Mouse (Mus musculus) heart, postnatal 25 days (tissue): ENCODE measurements around the gene Ppm1h. TPM values are rescaled to one million over a fixed set of nuclear protein-coding genes. Genes with fewer than 3 reads are reported as not detected.
"Not testable (repeated sequence)": the region's sequence is repeated elsewhere in the genome, so short reads cannot be mapped to it uniquely, and the experiment has no call there.

Source experiments
- DNase-seq: peaks from one replicate; pipeline ENCODE4 v3.0.0; 2022; ENCODE audit warnings: low spot score
- intact Hi-C: fragments of 180-260 bp; cut with DNase I; formaldehyde crosslinking; loops from one replicate; pipeline ENCODE4 v1.15.1; 2025
- total RNA-seq, 2 experiments: library from RNA; stranded (reverse); gene quantifications; 2 replicates each; pipeline ENCODE4 v1.2.3; 2021

Gene Ppm1h
- total RNA-seq, 2 experiments from 2014 or later: 6.8 to 7.3 TPM

DNA sequence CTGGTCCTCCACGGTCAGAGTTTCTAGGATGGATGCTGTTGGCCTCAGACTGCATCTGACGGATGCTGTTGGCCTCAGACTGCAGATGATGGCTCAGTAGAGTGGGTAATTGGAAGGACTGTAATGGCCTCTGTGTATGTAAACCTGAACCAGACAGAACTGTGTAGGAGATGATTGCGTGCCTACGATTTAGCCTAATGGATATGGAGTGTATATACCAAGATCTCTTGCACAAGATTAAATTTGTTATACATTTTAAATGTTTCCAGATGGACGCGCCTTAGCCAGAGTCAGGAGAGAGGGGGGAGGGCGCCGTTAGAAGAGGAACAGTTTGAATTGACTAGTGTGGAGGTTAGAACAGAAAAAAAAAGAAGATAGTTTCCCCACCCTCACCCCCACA is 233.1 kb downstream of the Ppm1h start:
- intact Hi-C loops: loop anchor here (5.0 kb wide), 1 partner anchor 76 kb away; no protein-coding TSS in a partner anchor
- DNase-seq: no peak

DNA sequence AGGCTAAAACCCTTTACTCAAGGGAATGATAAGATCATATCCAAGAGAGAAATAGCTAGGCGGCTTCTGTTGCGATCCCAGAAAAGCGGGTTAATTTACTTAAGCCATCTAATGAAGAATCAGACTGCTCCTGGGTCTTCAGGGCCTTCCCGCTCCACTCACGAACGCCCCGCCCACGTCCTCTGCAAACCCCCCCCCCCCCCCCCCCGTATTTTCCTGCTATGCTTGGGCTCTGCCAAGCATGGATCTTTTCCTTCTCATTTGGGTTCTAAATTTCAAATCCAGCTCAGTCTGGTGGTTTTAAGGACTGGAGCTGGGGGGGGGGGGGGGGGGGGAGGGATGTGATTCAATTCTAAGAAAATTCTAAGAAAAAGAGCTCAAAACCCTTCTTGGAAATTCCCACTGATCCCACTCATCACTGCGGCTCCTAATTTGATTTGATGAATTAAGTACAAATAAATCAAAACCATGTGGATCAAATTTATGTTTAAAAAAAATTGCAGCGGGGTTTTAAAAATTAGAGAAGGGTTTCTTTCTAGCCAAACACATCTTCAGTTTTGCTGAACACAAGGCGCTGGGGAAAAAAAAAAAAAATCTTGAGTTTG is 233.6 kb downstream of the Ppm1h start:
- intact Hi-C loops: loop anchor here (5.0 kb wide), 1 partner anchor 75 kb away; no protein-coding TSS in a partner anchor
- DNase-seq: no peak

DNA sequence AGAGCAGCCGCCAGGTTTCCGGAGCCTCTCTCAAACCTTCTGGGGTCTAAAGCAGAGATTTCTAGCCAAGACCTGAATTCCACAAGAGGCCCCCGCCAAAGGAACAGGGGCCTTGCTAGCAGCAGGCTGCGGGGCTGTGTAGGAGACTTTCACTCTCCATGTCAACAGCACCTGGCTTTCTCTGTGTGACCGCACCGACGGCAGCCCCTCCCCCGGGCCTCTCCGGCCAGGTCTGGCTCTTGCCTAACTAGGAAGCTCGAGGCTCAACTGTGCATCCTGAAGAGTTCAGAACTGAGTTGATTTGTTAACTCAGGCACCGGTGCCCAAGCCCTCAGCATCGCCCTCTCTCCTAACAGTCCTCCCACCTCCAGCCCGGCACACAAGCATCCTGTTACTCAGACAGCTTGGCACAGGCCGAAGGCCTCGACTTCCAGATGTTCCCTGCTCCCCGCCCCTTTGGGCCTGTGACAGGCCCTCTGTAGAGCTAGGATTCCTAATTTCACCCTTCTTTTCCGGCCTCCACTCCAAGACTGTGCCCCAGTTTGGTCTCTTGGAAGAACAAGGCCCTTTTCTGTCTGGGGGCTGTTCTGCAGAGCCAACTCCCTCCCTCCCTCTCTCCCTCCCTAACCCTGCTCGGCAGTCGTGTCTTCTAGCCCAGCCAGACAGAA is 234.3 kb downstream of the Ppm1h start:
- intact Hi-C loops: loop anchor here (5.0 kb wide), 1 partner anchor 74 kb away; no protein-coding TSS in a partner anchor
- DNase-seq: peak; percentile 86

DNA sequence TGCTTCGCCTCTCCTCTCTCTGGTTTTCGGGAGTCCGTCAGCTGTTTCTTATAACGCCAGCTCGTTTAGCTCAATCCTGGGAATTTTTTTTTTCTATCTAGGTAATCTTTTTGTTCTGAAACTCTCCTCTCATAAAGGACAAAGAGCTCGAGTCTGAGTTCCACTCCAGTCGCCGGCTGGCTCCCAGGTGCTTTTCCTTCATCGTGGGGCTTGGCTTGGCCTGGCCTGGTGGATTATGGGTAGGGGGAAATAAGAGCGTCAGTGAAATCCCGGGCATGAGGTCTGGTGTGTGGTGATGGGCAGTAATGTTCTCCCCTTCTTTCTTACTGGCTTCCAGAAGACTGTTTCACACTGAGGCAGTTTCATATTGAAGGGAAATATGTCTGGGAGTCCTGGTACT is 234.8 kb downstream of the Ppm1h start:
- intact Hi-C loops: loop anchor here (5.0 kb wide), 1 partner anchor 74 kb away; no protein-coding TSS in a partner anchor
- DNase-seq: no peak

DNA sequence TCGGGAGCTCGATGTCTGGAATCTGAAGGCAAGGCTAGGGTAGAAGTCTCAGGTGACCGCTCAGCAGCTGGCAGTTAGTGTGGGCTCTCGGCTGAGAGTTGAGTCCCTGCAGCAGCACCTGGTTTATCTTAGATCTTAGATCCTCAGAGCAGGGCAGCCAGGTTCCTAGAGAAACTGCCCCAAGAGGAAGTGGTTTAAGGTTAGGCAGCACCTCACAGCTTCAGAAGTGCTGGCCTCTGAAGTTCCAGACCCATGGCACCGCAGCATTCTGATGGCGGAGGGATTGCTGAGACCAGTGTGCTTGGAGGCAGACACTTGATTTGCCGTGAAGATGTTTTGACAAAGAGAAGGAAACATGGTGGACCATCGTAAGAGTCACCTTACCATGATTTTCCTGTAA is 237.3 kb downstream of the Ppm1h start:
- no peak for DNase-seq
- intact Hi-C loops: no loop called here

DNA sequence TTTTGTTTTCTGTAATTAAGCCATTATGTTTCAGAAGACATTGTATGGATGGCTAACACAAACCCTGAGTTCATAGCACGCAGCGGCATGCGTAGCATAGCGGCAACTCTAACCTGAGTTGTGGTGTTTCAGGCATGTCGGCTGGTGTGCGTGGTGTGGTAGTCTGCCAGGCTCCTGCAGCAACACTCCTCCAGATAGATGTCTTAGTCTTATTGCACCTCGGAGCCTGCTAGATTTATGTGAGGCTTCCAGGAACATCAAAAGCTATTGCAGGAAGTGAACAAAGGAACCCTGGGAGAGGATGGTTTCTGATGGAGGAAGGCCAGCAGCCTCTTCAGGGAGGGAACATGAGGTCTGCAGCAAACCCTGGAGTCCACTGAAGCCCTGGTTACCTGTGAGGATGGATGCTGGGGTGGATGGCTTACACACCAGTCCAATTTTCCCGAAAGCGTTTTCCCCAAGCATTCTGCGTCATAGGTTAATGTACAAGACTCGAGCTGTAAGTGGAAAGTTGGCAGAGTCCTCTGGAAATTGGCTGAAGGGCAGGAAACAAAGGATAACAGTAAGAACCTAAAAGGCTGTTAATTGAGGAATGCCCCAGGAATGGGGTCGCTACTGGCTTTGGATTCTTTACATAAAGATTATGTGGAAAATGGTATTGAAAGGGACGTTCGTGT is 239.2 kb downstream of the Ppm1h start:
- DNase-seq: no peak
- intact Hi-C loops: no loop called here

DNA sequence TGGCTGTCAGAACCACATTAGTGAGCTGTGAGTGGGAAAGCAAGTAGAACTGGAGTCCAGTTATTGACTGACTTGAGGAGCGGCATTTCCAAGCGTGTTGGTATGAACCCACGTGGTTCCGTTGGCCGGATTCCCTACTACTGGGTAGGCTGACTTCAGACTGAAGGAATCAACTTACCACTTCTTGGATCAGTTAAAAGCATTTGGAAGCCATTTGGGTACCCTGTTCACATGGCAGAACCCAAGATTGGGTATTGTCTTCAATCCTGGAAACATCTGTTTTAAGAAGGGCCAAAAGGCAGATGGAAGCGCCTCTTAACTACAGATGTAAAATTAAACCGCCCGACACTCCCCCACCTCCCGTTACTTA is 239.7 kb downstream of the Ppm1h start:
- DNase-seq: no peak
- intact Hi-C loops: no loop called here

DNA sequence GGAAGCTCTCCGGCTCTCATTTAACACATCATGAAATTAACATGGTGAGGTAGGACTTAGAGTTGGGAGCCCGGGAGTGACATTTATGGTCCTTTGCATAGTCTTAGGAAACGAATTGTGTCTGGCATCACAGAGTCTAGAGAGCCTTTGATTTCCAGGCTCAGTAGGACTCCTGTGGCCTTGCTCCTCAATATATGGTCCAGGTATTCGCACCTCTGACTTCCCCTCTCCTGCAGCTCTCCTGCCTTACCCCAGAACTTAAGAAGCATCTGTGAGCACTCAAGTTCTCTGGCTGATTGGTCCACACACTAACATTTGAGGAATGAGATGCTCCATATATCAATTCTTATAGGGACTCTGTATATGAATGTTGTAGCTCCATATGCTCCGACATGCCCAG is 240.2 kb downstream of the Ppm1h start:
- intact Hi-C loops: no loop called here
- DNase-seq: no peak

DNA sequence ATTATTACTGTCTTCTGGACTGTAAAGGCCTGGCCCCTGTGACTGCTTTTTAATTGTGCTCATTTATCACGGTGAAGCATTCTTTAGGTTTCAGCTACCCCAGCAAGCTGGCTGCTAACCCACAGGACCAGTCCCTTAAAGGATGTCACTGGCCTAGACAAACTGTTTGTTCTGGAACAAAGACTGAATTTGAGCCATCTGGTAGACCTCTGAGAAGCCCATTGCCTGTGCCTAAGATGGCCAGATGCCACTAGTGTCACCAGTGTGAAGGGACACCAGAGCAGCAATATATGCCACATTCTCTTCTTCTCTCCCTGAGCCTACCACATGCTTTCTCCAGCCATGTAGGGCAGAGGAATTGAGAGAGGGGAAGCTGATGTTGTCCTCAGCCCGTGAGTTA is 240.9 kb downstream of the Ppm1h start:
- intact Hi-C loops: no loop called here
- DNase-seq: no peak

DNA sequence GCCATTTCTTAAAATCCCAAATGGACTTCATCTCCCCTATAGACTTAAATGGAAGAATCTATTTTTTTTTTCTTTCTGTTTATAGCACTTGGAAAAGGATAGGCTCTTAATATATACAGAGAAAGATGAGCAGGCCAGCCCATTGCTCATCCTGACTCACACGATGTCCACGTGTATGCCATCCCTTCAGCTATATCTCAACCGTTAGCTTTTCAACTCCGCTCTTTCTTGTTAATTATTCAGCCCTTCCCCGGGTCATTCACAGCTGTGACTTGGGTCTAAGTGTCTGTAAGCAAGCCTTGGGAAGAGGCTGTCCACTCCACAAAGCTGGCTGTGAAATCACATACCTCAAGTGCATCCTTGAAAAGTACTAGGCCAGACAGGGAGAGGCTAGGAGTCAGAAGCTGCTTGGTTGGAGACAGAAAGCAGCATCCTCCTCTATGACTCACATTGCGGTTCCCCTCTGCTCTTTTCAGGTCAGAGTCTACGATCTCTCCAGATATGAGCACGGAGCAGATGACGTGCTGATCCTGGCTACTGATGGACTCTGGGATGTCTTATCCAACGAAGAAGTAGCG is 241.7 kb downstream of the Ppm1h start:
- no peak for DNase-seq
- intact Hi-C loops: loop anchor here (10.0 kb wide), 1 partner anchor 366 kb away; no protein-coding TSS in a partner anchor

DNA sequence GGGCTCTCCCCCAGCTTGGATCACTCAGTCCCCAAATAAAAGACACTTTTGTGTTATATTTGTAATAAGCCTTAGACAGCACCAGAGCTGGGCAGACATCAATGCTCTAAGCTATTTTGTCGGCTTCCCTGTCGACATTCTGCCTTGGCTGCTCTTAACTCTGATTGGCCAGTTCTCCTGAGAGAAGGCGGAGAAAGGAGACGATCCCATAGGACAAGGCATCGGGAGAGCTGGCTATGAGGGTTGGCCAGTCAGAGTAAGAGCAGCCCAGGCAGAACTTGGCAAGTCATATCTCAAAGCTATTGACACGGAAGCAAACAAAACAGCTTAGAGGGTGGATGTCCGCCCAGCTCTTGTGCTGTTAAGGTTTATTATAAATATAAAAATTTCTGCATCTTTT is 243.7 kb downstream of the Ppm1h start:
- intact Hi-C loops: loop anchor here (10.0 kb wide), 1 partner anchor 367 kb away; no protein-coding TSS in a partner anchor
- no peak for DNase-seq

DNA sequence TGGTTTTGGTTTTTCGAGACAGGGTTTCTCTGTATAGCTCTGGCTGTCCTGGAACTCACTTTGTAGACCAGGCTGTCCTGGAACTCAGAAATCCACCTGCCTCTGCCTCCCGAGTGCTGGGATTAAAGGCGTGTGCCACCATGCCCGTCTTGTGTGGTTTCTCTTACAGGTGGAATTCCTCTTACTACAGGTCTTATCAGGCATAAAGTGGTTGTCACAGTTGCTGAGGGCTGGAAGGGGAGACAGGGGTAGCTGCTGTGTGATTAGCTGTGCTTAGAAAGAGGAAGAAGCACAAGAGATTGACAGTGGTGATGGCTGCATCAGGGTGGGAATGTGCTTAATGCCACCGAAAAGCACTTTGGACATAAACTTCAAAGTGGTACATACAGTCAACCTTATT is 246.0 kb downstream of the Ppm1h start:
- DNase-seq: not testable (repeated sequence)
- intact Hi-C loops: loop anchor here (10.0 kb wide), 1 partner anchor 370 kb away; no protein-coding TSS in a partner anchor

DNA sequence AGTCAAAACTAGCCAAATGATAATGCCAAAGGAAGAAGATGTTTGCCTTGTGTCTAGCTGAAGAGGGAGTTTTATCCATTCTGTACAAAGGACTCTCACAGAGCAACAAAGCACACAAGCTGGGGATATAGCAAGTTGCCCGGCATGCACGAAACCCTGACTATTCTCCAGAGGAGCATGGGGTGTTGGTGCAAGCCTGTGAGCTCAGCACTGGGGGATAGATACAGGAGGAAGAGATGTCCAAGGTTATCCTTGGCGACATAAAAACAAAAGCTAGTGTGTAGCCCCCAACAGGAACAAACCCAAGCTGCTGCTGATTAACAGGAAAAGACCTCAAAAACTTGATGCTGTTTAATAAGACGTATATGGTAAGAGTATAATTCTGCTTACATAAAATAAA is 247.7 kb downstream of the Ppm1h start:
- intact Hi-C loops: loop anchor here (10.0 kb wide), 1 partner anchor 371 kb away; no protein-coding TSS in a partner anchor
- DNase-seq: no peak

DNA sequence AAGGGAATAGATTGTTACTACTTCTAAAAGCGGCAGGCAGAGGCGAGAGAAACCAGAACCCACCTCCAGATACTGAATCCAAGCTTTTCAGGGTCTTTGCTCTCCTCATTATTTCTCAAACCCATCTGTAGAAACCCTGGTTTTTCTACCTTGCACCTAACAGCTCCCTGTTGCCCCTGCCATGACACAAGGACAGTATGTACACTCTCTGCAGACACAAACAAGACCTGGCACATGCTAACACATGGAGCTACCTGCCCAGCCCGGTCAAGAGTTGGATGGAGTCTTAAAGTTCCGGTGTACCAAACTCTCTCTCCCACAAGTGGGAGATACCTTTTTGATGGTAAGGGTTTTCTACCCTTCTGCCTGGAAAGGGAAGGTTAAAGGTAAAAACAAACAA is 252.0 kb downstream of the Ppm1h start:
- no peak for DNase-seq
- intact Hi-C loops: no loop called here

DNA sequence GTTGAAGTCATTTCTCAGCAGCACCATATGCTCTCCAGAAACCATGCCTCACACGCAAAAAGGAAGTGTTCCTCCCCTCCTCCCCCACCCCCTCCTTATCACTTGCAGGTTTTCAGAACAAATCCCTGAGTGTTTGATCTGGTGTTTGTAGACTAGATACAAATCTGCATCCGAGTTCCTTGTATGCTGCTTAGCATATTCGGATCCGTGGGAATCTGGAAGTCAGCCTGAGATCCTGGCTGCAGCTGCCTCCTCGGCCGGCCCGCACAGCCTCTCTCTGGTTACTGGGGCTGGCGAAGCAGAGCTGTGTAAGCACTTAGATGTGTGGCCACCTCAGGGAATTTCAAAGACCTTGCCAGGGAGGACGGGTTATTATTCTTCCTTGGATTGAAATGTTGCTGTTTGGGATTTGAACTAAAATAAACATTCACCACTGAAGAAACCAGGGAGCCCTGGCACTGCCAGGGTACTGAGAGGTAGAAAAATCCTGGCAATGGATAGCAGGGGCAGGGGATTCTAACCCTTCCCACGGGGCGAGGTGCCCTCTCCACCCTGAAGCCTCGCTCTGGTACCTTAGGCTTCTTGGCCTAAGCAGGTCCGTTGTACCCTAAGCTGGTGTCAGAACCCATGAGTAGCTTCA is 252.8 kb downstream of the Ppm1h start:
- intact Hi-C loops: no loop called here
- DNase-seq: no peak

DNA sequence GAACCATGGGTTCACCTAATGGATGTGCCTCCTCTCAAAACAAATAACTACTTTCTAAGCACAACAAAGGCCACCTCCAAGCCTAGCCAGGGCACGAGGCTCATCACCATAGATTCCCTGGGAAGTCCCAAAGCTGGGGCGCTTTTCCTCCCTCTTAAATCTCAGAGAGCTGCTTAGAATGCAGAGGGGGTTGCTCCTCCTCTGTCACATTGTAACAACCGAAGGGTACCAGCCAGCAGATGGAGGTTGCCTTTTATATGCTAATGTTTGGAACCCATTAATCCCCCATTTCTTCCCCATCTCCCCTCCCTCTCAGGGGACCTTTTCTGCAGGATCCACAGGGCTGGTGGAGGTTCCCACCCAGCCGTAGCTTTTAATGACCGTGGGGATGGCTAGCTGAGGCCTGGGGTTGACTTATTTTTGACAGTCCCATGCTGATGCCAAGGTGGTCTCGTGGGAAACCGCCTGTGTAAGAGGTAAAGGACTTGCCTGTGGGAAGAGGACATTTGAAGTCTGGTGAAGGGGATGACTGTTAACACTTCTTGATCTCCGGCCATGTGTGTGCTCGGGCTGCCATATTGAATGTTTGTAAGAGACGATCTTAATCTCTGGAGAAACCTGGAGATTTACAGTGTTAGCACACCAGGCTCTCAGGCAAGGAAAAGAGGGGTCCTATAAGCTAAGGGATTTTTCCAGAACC is 253.4 kb downstream of the Ppm1h start:
- intact Hi-C loops: no loop called here
- no peak for DNase-seq

DNA sequence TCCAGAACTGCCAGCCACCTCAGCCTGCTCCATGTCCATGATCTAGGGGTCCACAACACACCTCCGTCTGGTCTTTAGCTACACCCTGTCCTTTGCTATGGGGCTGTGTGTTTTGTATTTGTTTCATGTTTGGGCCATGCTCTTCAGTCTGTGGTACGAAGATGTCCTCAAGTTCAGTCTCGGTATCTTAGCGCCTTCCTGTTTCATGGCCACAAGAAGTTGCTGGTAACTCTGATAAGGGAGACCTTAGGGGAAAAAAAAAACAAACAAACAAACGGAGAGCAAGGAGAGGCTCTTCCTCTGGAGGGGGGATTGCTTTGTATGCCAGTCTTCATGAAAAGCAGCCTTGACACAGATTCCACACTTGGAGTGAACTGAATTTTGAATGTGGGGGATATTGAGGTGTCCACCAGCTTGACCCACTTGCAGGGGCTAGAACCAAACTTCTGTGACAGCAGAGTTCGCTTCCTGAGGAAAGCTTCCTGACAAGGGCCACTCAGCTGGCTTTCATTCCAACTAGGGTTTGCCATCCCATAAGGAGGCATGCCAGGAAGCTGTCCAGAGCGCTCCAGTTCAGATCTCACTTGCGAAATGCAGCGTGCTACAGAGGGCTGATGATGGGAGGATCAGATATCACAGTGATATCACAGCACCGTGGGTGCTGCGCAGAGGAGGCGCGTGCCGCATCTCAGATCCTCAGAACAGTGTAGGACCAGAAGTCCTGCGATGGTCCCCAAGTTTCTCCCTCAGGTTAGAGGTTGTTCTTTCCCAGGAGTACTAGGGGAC is 254.7 kb downstream of the Ppm1h start:
- intact Hi-C loops: no loop called here
- DNase-seq: no peak

DNA sequence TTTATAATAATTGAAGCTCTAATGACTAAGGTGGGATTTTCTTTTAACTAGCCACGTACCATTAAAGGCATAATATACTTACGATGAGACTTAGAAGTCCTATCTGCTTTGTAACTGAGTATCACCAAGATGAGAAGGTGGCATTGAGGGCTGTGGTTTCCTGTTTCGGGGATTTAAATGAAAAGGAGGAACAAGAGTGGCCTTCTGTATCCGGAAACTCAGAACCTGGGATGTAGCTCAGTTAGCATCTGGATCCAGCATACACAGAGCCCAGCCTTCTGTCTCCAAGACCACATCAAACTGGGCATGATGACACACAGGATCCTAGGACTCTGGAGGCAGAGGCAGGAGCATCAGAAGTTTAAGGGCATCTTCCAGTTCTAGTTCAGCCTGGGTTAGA is 256.8 kb downstream of the Ppm1h start:
- intact Hi-C loops, DNase-seq: not testable (repeated sequence)

DNA sequence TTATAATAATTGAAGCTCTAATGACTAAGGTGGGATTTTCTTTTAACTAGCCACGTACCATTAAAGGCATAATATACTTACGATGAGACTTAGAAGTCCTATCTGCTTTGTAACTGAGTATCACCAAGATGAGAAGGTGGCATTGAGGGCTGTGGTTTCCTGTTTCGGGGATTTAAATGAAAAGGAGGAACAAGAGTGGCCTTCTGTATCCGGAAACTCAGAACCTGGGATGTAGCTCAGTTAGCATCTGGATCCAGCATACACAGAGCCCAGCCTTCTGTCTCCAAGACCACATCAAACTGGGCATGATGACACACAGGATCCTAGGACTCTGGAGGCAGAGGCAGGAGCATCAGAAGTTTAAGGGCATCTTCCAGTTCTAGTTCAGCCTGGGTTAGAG is 258.8 kb downstream of the Ppm1h start:
- DNase-seq, intact Hi-C loops: not testable (repeated sequence)
